Mouse (Mus musculus) spleen, adult 10 weeks (tissue): Measurements from ENCODE around the gene Cxcl15. TPM values are rescaled to one million over a fixed set of nuclear protein-coding genes. Genes with fewer than 3 reads are reported as not detected.

ENCODE experiments used
- polyA plus RNA-seq: library from polyadenylated mRNA; stranded (reverse); fragments of 350-450 nt; fragmentation: Illumina TruSeq; extraction: RNeasy Lipid Tissue Mini Kit (QIAGEN cat#74804); gene quantifications from one replicate; pipeline ENCODE4 v1.2.3, GENCODE M21; 2015; ENCODE audit warnings: low replicate concordance; ENCODE audit not compliant: insufficient read depth

Cxcl15 gene
- not detected for polyA plus RNA-seq

GRCm38 (mm10) chr5:90794195-90794625 is at the start of gene Cxcl15:
Gene Cxcl15 (plus strand): TSS chr5:90794534.

GRCm38 (mm10) chr5:90759077-90760065 is 35.0 kb upstream of the Cxcl15 start, which contains the start of gene Cxcl5:
Gene Cxcl5 (plus strand): TSS chr5:90759360.

GRCm38 (mm10) chr5:90768218-90768617 is 26.1 kb upstream of the Cxcl15 start, which contains the start of gene Ppbp:
Gene Ppbp (plus strand): TSS chr5:90768518.

GRCm38 (mm10) chr5:90771880-90772653 is 22.3 kb upstream of the Cxcl15 start, which contains the start of gene Pf4:
Gene Pf4 (plus strand): TSS chr5:90772435.

GRCm38 (mm10) chr5:90785659-90786588 is 8.4 kb upstream of the Cxcl15 start, which contains the start of gene Cxcl3:
Gene Cxcl3 (plus strand): TSS chr5:90786103.

Other genes starting within 250 kb of the Cxcl15 start
- not detected for gene 5830473C10Rik, start 233.4 kb upstream of the Cxcl15 start, polyA plus RNA-seq
- 6.1 TPM for gene Rassf6, start 153.9 kb upstream of the Cxcl15 start, polyA plus RNA-seq
- 1.7 TPM for gene Cxcl5, start 35.2 kb upstream of the Cxcl15 start, polyA plus RNA-seq
- gene Ppbp, start 26.0 kb upstream of the Cxcl15 start, polyA plus RNA-seq = 117 TPM
- gene Pf4, start 22.1 kb upstream of the Cxcl15 start, polyA plus RNA-seq = 62.9 TPM
- not detected for gene Cxcl3, start 8.4 kb upstream of the Cxcl15 start, polyA plus RNA-seq
- 1.3 TPM for gene Cxcl1, start 96.7 kb downstream of the Cxcl15 start, polyA plus RNA-seq
- 0.22 TPM for gene Cxcl2, start 109.3 kb downstream of the Cxcl15 start, polyA plus RNA-seq
- gene Mthfd2l, start 136.6 kb downstream of the Cxcl15 start, polyA plus RNA-seq = 15.7 TPM
- not detected for gene Epgn, start 232.9 kb downstream of the Cxcl15 start, polyA plus RNA-seq